Mouse (Mus musculus) retina, postnatal 1 day (tissue): ENCODE data around the gene Unc13a.
A peak's percentile ranks its signal among the peaks of the same experiment; 100 is the strongest.

ENCODE experiments used
- DNase-seq: peaks from one replicate; pipeline ENCODE4 v3.0.0-alpha.2; 2012

The Unc13a gene

DNA sequence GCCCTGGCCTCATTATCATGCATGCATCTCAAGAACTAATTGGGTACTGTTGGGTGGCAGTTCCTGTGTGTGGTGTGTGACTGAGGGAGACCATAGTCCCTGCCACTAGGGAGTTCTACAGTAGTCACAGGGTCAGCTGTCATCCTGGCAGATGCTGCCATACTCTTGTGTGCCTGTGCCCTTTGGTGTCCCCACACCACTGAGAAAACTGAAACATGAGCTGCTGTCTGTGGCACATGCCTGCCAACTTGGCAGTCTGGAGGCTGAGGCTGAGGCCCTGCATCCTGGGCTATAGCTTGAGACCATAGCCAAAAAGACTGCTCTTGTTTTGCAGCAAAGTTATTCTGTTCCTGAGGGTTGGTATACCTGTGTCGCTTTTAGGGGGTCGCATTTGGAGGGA lies 51.8 kb downstream of the Unc13a start:
- DNase-seq, result no peak

DNA sequence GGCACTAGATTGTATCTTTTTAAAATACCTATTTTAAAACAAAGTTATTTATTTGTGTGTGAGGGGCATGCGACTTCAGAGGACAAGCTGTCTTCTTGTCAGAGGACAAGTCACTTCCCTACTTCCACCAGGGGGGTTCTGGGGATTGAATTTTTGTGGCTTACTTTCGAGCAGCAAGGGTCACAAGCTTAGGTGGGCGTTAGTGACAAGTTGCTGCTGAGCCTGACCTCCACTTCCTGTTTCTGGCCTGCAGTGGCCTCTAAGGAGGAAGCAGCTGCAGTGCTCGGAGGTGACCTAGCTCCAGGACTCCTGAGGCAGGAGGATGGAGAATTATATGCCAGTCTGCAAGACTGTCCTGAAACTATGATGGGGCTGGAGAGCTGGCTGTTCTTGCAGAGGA lies 58.1 kb downstream of the Unc13a start:
- no peak for DNase-seq

DNA sequence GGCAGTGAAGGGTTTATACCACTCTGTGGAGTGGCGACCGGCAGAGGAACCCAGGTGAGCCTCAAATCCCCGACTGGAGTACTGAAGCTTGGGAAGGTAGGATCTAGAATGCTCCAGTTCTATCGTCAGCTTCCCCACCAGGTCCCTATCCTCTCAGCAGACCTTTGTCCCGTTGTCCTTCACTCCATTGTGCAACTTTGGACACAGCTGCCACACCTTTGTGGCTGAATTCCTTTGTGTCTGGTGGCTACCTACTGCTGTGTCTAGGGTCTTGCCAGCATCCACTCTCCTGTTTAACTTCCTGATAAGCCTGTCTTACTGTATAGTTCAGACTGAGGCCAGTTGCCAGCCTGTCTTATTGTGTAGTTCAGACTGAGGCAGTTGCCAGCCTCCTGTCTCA lies 59.4 kb downstream of the Unc13a start:
- no peak for DNase-seq

DNA sequence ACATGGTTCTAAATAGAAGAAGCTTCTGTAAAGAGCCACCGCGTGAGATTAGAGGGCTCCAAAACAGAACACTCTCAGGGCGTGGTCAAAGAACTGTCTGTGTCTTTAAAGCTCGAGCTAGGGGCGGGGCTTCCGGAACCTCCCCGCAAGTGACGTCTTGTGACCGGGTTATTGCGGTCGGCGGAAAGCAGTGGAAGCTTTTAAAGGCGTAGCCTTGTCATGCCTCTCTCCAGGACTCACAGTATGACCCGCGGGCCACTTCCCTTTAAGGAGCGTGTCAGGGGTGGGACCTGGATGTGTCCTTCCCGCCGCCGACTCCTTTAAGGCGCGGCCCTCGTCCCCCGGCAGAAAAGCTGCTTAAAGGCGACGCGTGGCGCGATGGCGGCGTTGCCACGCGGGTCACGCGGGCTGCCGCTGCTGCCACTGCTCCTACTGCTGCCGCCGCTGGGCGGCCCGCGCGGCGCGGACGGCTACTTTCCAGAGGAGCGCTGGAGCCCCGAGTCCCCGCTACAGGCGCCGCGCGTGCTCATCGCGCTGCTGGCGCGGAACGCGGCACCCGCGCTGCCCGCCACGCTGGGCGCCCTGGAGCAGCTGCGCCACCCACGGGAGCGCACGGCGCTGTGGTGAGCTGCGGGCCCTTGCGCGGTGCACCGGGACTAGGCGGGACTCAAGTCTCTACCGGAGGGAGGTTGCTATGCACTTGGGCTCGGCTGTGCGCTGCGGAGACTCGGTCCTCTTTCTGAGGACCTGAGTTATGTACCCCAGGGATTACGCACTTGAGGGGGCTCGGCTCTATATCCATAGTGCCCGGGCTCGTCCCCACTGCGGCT lies 60.5 kb downstream of the Unc13a start, which contains the start of gene Colgalt1:
TSS of gene Colgalt1 (plus strand) at position 177 of the 830 bp plus-strand sequence.
- DNase-seq, result peak; percentile 100

DNA sequence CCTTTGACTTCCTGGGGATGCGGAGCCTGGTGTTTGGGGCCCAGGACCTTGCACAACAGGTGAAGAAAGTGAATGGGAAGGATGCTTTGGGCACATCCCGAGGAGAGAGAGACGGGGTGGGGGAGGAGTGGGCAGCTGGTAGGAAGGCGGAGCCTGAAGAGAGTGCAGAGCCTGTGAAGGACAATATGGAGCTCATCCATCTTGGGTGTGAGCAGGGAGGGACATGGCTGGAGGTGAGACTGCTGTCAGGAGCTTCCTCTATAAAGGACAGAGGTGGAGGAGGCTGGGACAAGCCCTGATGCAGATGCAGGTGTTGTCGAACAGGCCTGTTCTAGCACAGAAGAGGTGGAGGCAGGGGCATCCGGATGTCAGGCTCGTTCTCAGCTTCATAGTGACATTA lies 67.5 kb downstream of the Unc13a start:
- no peak for DNase-seq

DNA sequence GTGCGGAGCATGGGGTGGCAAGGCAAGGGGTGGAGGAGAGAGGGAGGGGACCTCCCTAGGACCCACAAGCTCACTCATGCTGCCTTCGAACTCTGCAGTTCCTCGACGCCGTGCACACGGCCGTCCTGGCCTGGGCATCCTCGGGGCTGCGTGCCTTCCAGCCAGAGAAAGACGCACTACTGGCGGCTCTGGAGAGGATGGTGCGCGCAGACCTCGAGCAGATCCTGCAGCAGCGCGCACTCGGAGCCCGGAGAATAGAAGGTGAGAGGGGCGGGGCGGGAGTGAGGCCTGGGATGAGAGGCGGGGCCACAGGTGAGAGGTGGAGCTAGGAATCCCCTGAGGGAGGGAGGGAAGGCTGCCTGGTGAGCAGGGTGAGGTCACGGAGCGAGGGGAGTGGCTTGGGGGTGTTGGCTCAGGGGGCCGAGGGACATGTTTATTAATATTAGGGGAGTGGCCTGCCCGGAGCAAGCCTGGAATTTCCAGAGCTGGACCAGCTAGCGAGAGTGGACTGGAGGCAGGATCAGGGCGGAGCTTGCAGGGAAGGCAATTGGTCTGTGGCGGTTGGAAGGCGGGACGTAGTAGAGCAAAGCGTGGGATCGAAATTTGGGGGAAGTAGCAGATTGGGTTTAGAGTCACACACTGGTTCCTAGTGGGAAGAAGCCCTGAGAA lies 68.8 kb downstream of the Unc13a start:
- peak; percentile 79 for DNase-seq

DNA sequence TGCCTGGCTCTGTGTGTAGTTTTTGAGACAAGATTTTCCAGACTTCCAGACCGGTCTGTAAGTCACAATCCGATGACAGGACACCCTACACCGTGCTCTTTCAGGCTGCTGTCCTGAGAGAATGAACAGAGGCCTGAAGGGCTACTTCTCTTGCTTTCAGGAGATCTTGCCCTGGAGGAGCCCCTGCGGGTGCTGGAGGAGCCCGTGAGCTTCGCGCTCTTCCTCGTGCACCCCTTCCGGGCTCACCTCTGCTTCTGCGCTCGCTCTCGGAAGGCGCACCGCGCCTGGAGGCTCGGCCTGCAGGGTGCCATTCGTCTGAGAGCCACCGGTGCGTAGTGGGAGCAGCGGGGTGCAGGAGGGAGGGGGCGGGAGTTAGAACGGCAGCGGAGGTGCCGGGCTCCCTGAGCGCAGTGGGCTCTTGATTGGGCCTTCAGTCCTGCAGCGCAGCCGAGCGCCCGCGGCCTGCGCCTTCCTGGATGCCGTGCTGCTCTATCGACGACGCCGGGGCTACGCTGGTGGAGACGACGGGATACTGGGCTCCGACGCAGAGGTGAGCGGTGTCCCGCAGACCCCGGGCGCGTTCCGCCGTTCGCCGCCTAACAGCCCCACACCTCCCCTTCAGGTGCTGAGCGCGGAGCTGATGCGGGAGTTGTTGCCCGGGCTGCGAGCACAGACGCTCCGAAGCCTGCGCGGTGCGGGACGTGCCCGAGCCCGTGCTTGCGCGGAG lies 69.5 kb downstream of the Unc13a start:
- DNase-seq, result peak; percentile 43

DNA sequence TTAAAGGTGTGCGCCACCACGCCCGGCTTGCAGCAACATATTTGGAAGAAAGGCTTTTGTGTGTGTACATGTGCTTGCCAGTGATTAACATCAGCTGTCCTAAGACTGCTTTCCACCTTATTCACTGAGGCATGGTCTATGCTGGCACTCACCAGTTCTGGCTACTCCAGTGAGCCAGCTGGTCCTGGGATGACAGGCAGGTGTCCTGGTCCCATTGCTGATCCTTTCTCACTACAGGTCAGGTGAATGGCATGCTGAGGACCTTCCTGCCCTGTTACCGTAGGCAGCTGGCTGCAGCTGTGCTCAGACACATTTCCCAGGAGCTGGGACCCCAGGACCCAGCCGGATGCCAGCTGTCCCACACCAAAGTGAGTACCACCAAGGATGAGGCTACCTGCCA lies 72.7 kb downstream of the Unc13a start:
- no peak for DNase-seq

DNA sequence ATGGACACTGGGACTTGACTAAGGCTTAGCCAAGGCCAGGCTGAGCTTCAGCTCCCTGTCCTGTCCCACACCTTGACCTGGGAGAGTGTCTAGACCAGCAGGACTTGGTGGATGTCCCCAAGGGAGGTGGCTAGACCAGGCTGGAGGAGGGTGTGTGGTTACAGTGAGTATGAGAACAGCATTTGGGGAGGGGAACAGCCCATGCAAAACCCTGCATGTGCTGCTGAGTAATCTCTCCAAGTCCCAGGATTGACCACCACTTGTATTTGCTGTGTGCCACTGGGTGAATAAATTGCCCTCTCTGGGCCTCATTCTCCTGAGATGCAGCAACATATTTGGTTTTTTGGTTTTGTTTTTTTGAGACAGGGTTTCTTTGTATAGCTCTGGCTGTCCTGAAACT lies 73.2 kb downstream of the Unc13a start:
- no peak for DNase-seq

DNA sequence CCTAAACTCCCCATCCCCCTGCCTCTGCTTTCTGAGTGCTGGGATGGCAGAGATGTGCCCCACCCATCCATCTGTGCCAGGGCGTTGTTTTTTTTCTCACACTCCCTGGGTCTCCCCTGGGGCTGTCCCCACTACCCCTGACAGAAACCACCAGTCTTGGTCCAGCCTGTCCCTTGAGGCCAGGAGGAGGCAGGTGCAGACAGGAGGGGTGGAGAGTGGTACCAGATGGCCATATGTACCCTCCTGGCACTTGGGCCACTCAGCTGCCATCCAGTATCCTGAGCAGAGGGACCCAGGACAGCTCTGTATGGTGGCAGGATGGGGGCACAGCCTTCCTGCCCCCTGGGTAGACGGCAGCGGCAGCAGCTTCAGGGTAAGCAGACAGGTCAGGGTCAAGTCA lies 74.1 kb downstream of the Unc13a start, which contains the start of gene Fam129c:
TSS of gene Fam129c (plus strand) at position 198 of the 400 bp plus-strand sequence.
- DNase-seq, result no peak

DNA sequence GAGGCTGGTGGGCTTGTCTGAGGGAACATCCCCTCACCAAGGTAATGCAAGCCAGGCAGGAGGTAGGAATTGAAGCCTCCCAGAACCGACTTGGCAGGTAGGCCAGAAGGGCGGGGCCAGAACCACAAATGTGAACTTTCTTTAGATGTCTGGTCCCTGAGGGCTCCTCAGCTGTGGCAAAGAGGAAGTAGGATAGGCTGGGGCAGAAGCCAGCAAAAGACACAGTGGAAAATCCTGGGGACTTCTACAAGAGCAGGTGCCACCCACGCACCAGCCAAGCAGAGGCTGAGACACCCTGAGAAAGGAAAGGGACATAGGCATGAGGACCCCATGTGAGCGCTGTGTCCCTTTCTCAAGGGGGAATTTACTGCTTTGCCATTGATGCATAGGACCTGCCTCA lies 74.8 kb downstream of the Unc13a start:
- DNase-seq, result no peak

DNA sequence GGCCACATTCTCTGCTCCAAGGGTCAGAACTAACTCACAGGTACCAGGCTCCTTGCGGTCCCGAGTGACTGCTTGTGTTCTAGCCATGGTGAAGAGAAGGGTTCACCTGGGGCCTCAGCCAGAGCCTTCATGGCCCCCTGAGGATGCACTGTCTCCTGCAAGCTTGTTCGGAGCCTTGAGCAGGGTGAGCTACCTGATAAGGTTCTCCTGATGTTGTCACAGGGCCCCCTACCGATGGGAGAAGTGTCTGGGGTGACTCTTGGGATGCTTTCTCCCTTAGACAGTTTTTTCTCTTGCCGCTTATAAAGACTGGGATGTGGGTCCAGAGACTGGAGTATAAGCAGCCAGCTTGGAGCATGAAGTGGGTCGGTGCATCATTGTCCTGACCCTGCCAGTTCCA lies 75.2 kb downstream of the Unc13a start:
- no peak for DNase-seq

DNA sequence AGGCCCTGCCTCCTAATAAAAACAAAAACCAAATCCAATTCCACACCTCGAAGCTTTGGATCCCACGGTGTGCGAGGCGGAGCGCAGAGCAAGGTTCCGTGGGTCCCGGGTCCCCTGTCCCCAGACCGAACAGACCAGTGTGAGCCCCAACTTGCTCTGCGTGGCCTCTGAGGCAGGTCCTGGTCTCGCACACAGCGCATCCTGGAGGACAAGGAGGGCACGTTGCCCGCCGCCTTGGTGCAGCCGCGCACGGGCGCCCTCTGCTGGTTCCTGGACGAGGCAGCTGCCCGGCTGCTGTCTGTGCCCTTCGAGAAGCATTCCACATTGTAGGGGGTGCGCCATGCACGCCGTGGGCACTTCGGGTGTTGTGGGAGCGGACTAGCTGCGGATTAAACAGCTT lies 75.7 kb downstream of the Unc13a start:
- DNase-seq, result peak; percentile 90

DNA sequence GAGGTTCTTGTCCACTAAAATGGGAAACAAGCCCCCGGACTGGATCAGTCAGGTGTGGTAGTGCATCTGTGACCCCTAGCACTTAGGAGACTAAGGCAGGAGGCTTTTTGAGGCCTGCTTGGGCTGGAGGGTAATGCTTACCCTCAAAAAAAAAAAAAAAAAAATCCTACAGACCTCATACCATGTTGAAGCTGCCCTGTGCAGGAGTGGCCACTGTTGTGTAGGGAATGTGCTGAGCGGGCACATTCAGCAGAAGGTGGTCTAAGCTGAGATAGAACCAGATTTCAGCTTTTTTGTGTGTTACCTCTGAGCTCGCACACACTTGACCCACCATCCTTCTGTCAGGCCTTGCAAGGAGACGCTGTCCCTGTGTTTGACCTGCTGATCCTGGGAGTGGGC lies 77.2 kb downstream of the Unc13a start:
- no peak for DNase-seq

DNA sequence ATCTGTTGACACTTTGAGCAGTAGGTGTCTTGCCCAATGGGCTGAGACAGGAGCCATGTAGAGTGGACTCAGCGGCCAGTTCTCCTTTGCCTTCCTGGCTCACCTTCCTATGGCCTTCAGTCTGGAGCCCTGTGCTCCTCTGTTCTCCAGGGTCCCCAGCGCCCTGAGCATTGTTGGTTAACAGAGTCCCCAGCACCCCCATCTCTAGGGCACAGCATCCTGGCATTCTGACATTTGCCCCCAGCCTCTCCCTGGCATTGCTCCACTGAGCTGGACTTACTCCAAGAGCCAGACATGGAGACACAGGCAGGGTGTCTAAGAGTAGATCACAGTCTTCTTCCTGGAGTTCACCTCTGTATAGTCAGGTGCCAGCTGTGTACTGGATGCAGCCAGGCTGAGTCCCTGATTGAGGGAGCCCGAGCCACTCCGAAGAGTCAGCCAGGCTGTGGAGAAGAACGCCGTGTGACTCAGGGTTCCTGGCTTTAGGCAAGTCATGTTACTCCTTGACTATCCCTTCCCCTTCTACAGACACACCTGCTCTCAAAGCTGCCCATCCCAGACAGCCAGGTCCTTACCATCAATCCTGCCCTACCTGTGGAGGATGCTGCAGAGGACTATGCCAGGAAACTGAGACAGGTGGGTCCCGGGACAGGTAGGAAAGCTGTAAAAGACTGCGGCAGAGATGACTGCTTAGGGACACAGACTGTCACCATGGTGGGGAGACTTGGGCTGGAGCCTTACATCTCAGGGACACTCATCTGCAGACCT lies 77.8 kb downstream of the Unc13a start:
- no peak for DNase-seq

DNA sequence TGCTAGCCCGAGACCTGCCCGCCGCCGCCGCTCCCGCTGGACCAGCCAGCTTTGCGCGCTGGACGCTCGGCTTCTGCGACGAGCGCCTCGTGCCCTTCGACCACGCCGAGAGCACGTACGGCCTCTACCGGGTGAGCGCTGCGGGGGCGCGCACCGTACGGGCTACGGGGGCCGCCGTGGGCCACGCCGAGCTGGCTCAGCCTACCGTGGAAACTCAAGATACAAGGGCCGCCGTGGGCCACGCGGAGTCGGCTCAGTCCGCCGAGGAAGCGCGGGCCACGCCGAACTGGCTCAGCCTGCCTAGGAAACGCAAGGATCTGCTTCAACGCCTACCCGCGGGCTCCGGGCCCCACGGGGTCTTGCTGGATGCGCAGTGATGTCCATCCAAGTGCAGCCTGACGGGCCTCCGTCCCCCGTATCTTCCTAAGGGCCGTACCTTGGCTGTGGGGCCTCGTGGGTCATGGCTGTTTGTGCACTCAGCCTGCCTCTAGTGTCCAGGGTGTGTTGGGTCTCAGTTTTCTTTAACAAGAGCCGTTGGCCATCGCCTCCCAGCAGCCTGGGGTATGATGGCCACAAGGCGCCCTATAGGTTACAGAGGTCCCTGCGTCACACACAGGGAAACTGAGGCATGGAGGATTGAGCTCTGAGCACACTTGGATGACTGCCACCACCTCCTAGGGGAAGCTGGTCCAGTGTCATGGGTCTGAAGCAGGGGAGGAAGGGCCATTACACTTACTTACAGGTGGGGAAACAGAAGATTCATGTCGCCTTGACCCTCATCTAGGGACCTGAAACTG lies 79.0 kb downstream of the Unc13a start:
- DNase-seq, result no peak

DNA sequence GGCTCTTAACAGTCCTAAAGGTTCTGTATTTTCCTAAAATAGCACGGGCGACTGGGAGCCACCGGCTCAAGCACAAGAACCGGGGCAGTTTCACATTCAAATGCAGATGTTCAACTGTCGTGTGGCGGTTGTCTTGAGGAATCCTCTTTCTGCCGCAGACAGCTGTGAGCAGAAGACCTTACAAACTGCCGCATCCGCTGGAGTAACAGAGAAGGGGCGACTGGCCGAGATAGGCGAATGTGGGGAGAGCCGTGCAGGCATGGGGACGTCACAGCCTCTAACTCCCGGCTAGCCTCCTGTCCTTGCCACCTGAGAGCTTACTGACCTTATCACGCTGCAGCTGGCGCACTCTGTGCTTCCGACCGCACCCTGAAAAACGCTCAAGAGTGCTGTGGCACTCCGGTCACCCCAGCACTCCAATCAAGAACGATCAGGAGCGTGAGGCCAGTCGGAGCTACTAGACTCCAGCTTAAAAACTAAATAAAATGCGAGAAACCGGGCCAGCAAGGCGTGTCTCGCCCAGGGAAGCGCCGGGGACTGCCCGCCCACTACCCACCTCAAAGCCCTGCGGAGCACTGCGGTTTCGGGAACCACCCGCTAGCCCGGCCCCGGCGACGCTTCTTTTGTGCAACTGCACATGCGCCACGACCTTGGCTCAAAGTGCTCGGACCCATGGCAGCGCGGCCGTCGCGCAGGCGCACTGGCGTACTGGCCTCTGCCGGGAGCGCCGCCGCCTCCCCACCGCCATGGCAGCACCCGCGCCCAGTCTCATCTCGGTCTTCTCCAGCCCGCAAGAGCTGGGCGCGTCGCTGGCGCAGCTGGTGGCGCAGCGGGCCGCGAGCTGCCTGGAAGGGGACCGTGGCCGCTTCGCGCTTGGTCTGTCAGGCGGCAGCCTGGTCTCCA lies 79.8 kb downstream of the Unc13a start, which contains the start of gene Pgls:
TSS of gene Pgls (plus strand) at position 706 of the 903 bp plus-strand sequence.
- DNase-seq, result peak; percentile 97

DNA sequence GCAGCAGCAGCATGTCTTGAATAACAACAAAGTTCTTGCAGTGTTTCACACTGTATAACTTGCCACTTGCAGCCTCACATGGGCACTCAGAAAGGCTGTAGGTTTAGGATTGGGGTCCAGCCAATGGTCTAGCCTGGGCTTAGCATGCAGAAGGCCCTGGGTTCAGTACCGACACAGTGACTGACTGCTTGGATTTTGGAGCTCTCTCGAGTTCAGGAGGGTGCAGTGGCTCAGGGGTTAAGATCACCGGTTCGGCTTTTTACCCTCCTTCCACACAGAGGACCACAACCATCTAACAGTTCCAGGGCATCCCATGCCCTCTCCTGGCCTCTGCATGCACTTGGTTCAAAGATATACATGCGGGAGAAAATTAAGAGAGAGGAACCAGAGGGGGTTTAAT lies 80.5 kb downstream of the Unc13a start:
- DNase-seq, result no peak

DNA sequence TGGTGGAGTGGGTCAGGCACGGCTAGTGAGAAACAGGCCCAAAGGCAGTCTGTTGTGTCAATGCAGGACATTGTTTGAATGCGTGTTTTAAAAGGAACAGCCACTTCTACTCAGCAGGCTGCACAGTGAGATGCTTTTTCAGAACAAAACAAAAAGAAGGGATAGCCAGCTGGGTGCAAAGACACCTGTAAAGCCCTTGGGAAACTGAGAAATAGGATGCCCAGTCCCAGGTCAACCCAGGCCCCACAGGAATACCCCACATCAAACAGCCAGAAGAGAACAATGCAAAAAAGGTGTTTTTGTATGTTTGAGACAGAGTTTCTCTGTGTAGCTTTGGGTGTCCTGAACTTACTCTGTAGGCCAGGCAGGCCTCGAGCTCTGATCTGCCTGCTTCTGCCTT lies 82.8 kb downstream of the Unc13a start:
- no peak for DNase-seq

DNA sequence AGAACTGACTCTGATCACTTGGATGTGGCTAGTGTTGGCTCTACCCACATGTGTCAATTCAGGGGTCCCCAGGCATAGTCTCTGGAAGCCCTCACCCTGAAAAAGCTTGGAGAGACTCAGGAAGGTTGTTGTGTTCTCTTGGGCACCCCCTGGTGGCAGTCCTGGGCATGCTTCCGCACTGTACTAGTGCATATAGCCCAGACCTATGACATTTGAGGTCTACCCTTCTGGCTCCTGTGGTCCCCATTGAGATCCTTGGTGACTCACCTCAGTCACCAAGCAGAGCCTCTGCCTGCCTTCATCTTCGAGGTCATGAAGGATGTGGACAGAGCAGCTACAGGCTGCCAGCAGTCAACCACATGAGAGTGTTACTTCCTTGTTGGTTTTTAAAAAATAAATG lies 84.7 kb downstream of the Unc13a start:
- peak; percentile 68 for DNase-seq

DNA sequence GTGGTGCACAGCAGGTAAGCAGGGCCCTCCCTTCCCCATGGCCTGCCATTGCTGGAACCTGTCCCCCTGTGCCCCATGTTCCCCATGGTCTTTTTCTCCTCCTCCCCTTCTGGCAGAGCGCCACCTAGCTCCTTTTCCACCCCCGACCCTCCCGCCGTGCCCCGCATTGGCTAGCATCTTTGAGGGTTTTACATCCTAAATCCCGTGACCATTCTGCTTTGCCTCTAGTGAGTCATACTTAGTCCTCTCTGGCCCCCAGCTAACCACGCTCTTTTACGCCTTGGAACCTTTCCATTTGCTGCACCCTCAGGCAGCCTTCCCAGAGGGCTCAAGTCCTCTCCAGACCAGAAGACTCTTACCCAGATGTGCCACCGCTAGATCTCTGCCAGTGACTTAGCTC lies 91.4 kb downstream of the Unc13a start:
- DNase-seq, result no peak
